Comparison of ENCODE assay signal across 1 mouse cellular context in the genomic region with DNA sequence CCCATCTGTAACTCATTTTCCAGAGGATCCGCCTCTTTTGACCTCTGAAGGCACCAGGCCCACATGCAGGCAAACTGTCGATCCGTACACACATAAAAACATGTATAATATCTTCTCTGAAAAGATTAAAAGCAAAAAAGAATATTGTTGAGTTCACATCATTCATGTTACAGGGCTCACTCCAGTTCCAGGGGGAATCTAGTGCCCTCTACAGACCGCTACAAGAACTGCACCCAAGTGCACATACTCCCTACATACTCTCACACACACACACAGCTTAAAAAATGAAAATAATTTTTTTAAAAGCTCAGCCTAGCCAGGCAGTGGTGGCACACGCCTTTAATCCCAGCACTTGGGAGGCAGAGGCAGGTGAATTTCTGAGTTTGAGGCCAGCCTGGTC.
TF ChIP-seq lines count a peak whose summit lies in the region.

No protein-coding gene starts in this region.

TF ChIP-seq in MEL, 35 proteins besides CTCF, POLR2A, EP300 and RAD21:
- no peak for TF ChIP-seq USF1 (IDR thresholded peaks at IDR 0.05; ENCODE audit: low read depth, low read length)
- TF ChIP-seq ZC3H11A (IDR thresholded peaks at IDR 0.05; ENCODE audit: low read depth, low read length), result 0 out of 2 replicates have a peak, but pooled peaks have one; percentile 6
- TF ChIP-seq CHD1 (IDR thresholded peaks at IDR 0.05; ENCODE audit: low read depth, low read length), result no peak
